Mouse (Mus musculus) liver, adult 2 months (tissue): Measurements from ENCODE around the gene Sept9.

Source experiments
- CTCF ChIP-seq: fragments of 200-500 bp; IDR thresholded peaks from 2 replicates; pipeline ENCODE4 v1.5.1; 2011; ENCODE audit warnings: low read depth, low read length, control low read depth
- POLR2A ChIP-seq: fragments of 200-500 bp; IDR thresholded peaks from 2 replicates; pipeline ENCODE4 v1.6.1; 2011; ENCODE audit warnings: low read length, control low read depth; ENCODE audit not compliant: insufficient read depth; ENCODE audit errors: extremely low read depth

GRCm38 (mm10) chr11:117305509-117306188 is 106.2 kb downstream of the Sept9 start:
- TF ChIP-seq CTCF = no peak
- TF ChIP-seq POLR2A = no peak
